Mouse (Mus musculus): ENCODE data around the gene Olfr73. TPM values are rescaled to one million over a fixed set of nuclear protein-coding genes. Genes with fewer than 3 reads are reported as not detected.
"Not testable (repeated sequence)": the region's sequence is repeated elsewhere in the genome, so short reads cannot be mapped to it uniquely, and the experiment has no call there.

The Olfr73 gene
- not detected in 2 replicates for polyA plus RNA-seq (2016; fragmentation: Nextera tagmentation; extraction: Ambion mirVana)

DNA sequence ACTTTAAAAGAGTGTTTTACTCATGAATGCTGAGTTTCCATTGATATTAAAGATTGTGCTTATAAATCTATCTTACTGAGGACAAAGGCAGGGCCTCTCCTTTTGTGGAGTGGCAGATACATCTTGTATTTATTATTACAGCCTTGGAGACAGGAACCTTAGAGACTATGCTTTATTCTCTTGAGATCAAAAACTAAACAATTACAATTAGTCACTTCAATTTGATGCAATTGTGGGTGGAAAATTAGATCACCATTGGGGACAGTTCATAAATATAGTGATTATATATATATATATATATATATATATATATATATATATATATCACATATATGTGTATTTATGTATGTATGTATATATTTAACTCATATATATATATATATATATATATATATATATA, at the start of gene Olfr73:
TSS of gene Olfr73 (minus strand) at position 101 of the 400 bp plus-strand sequence.
- no peak for DNase-seq (ENCODE audit: low spot score)
- H3K27ac ChIP-seq = no peak within 1 kb of the TSS
- no peaks in the 10 kb centered on the region for H3K9me3 ChIP-seq
- H3K27me3 ChIP-seq (ENCODE audit: insufficient read depth, poor library complexity, severe bottlenecking) = no peaks in the 10 kb centered on the region
- H3K36me3 ChIP-seq = no peaks in the 10 kb centered on the region
- no peaks in the 10 kb centered on the region for H3K4me1 ChIP-seq
- no peak within 1 kb of the TSS for H3K4me3 ChIP-seq

DNA sequence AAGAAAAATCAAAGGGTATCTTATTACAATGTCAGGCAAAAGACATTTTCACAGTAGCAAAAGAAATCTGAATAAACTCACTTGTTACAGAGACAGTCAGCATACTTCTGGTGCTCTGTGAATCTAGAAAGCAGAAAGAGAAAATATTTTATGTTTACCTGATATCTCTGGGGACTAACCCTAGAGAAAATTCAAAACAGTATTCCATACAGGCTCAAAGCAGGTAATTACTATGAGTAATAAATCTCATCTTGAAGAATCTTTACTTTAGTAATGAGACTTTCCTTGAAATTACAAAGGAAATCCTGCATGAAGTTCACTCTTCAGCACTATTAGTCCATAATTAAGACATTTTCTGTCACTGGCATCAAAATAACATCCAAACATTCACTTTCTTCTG, 34.2 kb upstream of the Olfr73 start, which contains the start of gene Olfr1163:
TSS of gene Olfr1163 (minus strand) at position 101 of the 400 bp plus-strand sequence.
- no peaks in the 10 kb centered on the region for H3K36me3 ChIP-seq
- H3K9me3 ChIP-seq = no peaks in the 10 kb centered on the region
- H3K27me3 ChIP-seq (ENCODE audit: insufficient read depth, poor library complexity, severe bottlenecking) = no peaks in the 10 kb centered on the region
- no peak within 1 kb of the TSS for H3K4me3 ChIP-seq
- no peak for DNase-seq (ENCODE audit: low spot score)
- no peaks in the 10 kb centered on the region for H3K4me1 ChIP-seq
- no peak within 1 kb of the TSS for H3K27ac ChIP-seq

DNA sequence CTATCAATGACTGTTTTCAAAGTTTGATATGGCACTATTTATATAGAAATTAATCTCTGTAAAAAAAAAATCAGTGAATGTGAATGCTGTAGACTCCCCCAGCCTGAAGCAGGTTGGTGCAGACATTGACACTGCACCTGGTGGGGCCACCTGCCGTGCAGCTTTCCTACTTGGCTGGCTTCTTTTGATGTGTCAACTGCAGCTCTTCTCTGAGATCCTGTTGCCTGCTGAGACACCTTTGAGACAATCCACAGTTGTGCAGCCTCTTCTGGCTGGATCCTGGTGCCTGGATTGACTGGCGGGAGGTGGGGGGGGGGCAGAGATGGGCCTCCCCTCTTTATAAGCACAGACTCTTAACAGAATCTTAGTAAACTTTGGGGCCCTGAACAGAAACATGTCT, 26.1 kb upstream of the Olfr73 start:
- H3K27ac ChIP-seq = no peak overlapping the region
- no peaks in the 10 kb centered on the region for H3K9me3 ChIP-seq
- no peak overlapping the region for H3K4me3 ChIP-seq
- no peaks in the 10 kb centered on the region for H3K27me3 ChIP-seq (ENCODE audit: insufficient read depth, poor library complexity, severe bottlenecking)
- DNase-seq (ENCODE audit: low spot score) = no peak
- no peaks in the 10 kb centered on the region for H3K36me3 ChIP-seq
- 83% methylated on average over 2 of the region's 2 CpGs for WGBS
- no peaks in the 10 kb centered on the region for H3K4me1 ChIP-seq

DNA sequence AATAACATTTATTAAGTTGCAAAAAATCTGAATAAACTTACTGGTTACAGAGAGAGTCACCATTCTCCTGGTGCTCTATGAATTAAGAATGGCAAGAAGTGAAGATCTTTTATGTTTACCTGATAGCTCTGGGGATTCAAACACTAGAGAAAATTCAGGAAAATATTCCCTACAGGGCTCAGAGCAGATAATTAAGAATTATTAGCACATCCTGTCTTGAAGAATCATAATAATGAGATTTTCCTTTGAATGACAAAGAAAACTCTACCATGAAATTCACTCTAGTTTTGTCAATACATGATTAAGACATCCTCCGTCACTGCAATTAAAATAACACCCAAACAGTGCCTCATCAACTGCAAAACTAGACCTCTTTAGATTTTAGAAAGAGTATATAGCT, 13.5 kb upstream of the Olfr73 start, which contains the start of gene Olfr1162:
TSS of gene Olfr1162 (minus strand) at position 101 of the 400 bp plus-strand sequence.
- Histone ChIP-seq H3K4me1 (no peaks in the 10 kb centered on the region), H3K9me3 (no peaks in the 10 kb centered on the region), H3K36me3 (no peaks in the 10 kb centered on the region), H3K27me3 (ENCODE audit: insufficient read depth, poor library complexity, severe bottlenecking) (no peaks in the 10 kb centered on the region), H3K4me3 (no peak within 1 kb of the TSS), H3K27ac (no peak within 1 kb of the TSS)
- WGBS = 81% methylated on average over 1 of the region's 1 CpGs
- DNase-seq (ENCODE audit: low spot score) = no peak

DNA sequence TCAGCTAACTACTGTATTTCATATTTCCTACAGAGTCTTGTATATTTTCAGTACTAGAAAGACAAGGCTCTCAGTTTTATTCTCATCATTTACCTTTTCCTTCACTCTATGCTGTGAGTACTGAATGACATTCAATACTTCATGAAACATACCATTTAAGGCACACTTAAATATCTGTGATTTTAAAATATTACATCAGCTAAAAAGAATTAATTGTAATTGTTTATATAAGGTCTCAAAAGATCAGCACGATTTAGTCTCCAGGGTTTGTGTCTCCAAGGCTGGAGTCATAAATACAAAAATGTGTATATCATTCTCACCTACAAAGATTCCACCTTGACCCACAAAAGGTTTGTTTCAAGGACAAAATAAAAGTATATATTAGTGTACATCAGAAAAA, 15.0 kb downstream of the Olfr73 start, which contains the start of gene Olfr1161:
TSS of gene Olfr1161 (plus strand) at position 301 of the 400 bp plus-strand sequence.
- not testable (repeated sequence) for H3K36me3 ChIP-seq; H3K4me1 ChIP-seq; H3K4me3 ChIP-seq; H3K9me3 ChIP-seq; DNase-seq (ENCODE audit: low spot score); H3K27me3 ChIP-seq (ENCODE audit: insufficient read depth, poor library complexity, severe bottlenecking); H3K27ac ChIP-seq
- 85% methylated on average over 1 of the region's 1 CpGs for WGBS

DNA sequence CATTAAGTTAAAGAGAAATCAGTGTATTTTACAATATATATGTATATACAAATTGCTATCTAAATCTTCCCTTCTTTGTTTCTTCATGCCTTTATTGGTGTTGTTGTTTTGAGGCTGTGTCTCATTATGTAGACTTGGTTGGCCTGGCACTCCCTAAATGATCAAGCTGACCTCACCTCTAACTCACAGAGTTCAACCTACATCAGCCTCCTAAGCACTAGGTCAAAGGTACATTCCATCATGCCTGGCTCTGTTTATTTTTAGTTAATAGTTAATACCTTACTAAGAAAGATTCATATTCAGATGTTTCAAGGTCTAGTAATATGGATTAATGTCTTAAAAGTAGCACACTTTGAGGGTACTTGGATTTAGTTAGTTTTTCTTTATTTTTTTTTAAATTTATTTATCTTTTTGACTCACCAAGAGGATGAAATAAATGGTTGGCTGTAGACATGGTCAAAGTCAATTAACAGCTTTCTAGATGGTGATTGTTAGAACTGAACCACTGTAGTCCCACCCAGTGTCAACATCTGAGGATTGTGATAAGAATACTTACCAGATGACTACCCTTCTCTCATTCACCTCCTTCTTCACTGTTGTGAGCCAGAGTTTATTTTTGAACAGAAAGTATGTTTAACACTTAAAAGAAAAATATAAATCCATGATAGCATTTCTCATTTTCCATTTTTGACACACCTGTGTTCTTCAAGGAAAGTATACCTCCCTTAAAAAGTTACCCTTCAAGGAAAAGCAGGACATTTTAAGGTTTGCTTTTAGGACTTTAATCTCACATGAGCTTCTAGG, 29.8 kb downstream of the Olfr73 start, which contains the start of gene Olfr1160:
TSS of gene Olfr1160 (minus strand) at position 754 of the 804 bp plus-strand sequence.
- no peaks in the 10 kb centered on the region for H3K36me3 ChIP-seq
- H3K4me3 ChIP-seq = no peak within 1 kb of the TSS
- no peak for DNase-seq (ENCODE audit: low spot score)
- H3K9me3 ChIP-seq = no peaks in the 10 kb centered on the region
- no peaks in the 10 kb centered on the region for H3K4me1 ChIP-seq
- H3K27ac ChIP-seq = no peak within 1 kb of the TSS
- H3K27me3 ChIP-seq (ENCODE audit: insufficient read depth, poor library complexity, severe bottlenecking) = no peaks in the 10 kb centered on the region

DNA sequence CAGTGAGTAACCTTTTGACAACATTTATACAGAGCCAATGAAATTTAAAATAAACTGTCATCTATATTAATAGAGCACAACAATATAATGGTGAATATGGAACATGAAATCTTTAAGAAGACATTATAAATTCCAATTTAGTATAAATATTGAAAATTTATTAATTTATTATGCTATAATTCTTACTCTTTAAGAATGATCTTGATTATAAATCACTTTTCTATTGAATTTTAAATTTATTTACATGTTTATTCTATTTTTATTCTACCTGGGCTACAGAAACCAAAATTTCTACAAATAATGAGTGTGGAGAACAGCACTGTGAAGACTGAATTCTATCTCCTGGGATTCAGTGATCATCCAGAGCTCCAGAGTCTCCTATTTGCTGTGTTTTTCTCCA, 47.7 kb downstream of the Olfr73 start, which contains the start of gene Olfr1158:
TSS of gene Olfr1158 (plus strand) at position 301 of the 400 bp plus-strand sequence.
- Histone ChIP-seq H3K27ac (no peak within 1 kb of the TSS), H3K4me1 (no peaks in the 10 kb centered on the region), H3K4me3 (no peak within 1 kb of the TSS), H3K9me3 (no peaks in the 10 kb centered on the region), H3K27me3 (ENCODE audit: insufficient read depth, poor library complexity, severe bottlenecking) (no peaks in the 10 kb centered on the region), H3K36me3 (no peaks in the 10 kb centered on the region)
- DNase-seq (ENCODE audit: low spot score) = no peak

Other genes starting within 250 kb of the Olfr73 start
- not detected in 2 replicates for gene Olfr1143, start 237.1 kb downstream of the Olfr73 start, polyA plus RNA-seq (2016; fragmentation: Nextera tagmentation; extraction: Ambion mirVana)
- not detected in 2 replicates for gene Olfr1145, start 227.9 kb downstream of the Olfr73 start, polyA plus RNA-seq (2016; fragmentation: Nextera tagmentation; extraction: Ambion mirVana)
- gene Olfr1148, start 207.2 kb downstream of the Olfr73 start, polyA plus RNA-seq (2016; fragmentation: Nextera tagmentation; extraction: Ambion mirVana) = not detected in 2 replicates
- not detected in 2 replicates for gene Olfr1150-ps1, start 193.7 kb downstream of the Olfr73 start, polyA plus RNA-seq (2016; fragmentation: Nextera tagmentation; extraction: Ambion mirVana)
- not detected in 2 replicates for gene Olfr1151, start 181.8 kb downstream of the Olfr73 start, polyA plus RNA-seq (2016; fragmentation: Nextera tagmentation; extraction: Ambion mirVana)
- gene Olfr1152, start 171.2 kb downstream of the Olfr73 start, polyA plus RNA-seq (2016; fragmentation: Nextera tagmentation; extraction: Ambion mirVana) = not detected in 2 replicates
- not detected in 2 replicates for gene Olfr1153, start 142.7 kb downstream of the Olfr73 start, polyA plus RNA-seq (2016; fragmentation: Nextera tagmentation; extraction: Ambion mirVana)
- gene Olfr1154, start 132.5 kb downstream of the Olfr73 start, polyA plus RNA-seq (2016; fragmentation: Nextera tagmentation; extraction: Ambion mirVana) = not detected in 2 replicates
- gene Olfr1155, start 92.6 kb downstream of the Olfr73 start, polyA plus RNA-seq (2016; fragmentation: Nextera tagmentation; extraction: Ambion mirVana) = not detected in 2 replicates
- not detected in 2 replicates for gene Olfr1156, start 84.6 kb downstream of the Olfr73 start, polyA plus RNA-seq (2016; fragmentation: Nextera tagmentation; extraction: Ambion mirVana)
- not detected in 2 replicates for gene Olfr1157, start 69.4 kb downstream of the Olfr73 start, polyA plus RNA-seq (2016; fragmentation: Nextera tagmentation; extraction: Ambion mirVana)
- not detected in 2 replicates for gene Olfr74, start 63.0 kb downstream of the Olfr73 start, polyA plus RNA-seq (2016; fragmentation: Nextera tagmentation; extraction: Ambion mirVana)
- gene Olfr1158, start 47.6 kb downstream of the Olfr73 start, polyA plus RNA-seq (2016; fragmentation: Nextera tagmentation; extraction: Ambion mirVana) = not detected in 2 replicates
- gene Olfr1160, start 29.4 kb downstream of the Olfr73 start, polyA plus RNA-seq (2016; fragmentation: Nextera tagmentation; extraction: Ambion mirVana) = not detected in 2 replicates
- not detected in 2 replicates for gene Olfr1161, start 14.9 kb downstream of the Olfr73 start, polyA plus RNA-seq (2016; fragmentation: Nextera tagmentation; extraction: Ambion mirVana)
- not detected in 2 replicates for gene Olfr1162, start 13.4 kb upstream of the Olfr73 start, polyA plus RNA-seq (2016; fragmentation: Nextera tagmentation; extraction: Ambion mirVana)
- gene Olfr1163, start 34.1 kb upstream of the Olfr73 start, polyA plus RNA-seq (2016; fragmentation: Nextera tagmentation; extraction: Ambion mirVana) = not detected in 2 replicates
- not detected in 2 replicates for gene Olfr1164, start 56.3 kb upstream of the Olfr73 start, polyA plus RNA-seq (2016; fragmentation: Nextera tagmentation; extraction: Ambion mirVana)
- not detected in 2 replicates for gene Olfr1166, start 90.6 kb upstream of the Olfr73 start, polyA plus RNA-seq (2016; fragmentation: Nextera tagmentation; extraction: Ambion mirVana)
- not detected in 2 replicates for gene Olfr1167, start 117.5 kb upstream of the Olfr73 start, polyA plus RNA-seq (2016; fragmentation: Nextera tagmentation; extraction: Ambion mirVana)
- gene Olfr1168, start 144.2 kb upstream of the Olfr73 start, polyA plus RNA-seq (2016; fragmentation: Nextera tagmentation; extraction: Ambion mirVana) = not detected in 2 replicates
- not detected in 2 replicates for gene Olfr1170, start 190.6 kb upstream of the Olfr73 start, polyA plus RNA-seq (2016; fragmentation: Nextera tagmentation; extraction: Ambion mirVana)
- gene Olfr1173, start 242.2 kb upstream of the Olfr73 start, polyA plus RNA-seq (2016; fragmentation: Nextera tagmentation; extraction: Ambion mirVana) = not detected in 2 replicates